Mouse (Mus musculus) cerebellum, adult 18-20 months (tissue): ENCODE measurements around the gene Zdhhc21.

Experiments
- DNase-seq, 2 experiments: peaks; one replicate each; pipeline ENCODE4 v3.0.0; 2021

The Zdhhc21 gene

DNA sequence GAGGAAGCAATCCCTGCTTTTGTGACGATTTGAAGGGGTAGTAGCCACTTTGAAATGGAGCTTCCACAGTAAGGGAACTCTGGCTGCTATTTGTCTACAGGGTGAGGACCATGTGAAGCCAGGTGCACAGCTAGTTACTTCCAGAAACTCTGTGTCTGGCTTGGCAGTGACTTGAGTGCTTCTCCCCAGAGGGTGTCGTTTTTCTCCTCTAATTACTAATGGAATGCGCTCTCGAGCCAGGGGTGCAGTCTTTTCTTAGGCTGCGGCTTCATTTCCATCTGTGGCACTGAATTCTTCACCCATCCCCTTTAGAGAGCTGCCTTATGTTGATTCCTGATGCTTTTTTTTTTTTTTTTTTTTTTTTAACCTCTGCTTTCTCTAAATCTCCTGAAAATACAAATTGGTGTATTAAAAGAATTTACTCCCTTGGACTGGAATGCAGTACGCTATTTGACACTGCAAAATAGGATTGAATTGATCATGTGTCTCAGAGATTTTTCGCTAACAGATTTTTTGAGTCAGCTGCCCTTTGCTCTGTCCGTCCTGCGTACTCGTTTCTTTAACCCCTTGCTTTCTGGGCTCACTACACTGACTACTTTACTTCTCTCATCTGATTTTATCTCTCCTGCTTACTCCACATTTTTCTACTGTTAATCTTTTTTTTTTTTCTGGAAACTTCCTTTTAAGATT, 97.2 kb downstream of the Zdhhc21 start:
- no peak for DNase-seq

DNA sequence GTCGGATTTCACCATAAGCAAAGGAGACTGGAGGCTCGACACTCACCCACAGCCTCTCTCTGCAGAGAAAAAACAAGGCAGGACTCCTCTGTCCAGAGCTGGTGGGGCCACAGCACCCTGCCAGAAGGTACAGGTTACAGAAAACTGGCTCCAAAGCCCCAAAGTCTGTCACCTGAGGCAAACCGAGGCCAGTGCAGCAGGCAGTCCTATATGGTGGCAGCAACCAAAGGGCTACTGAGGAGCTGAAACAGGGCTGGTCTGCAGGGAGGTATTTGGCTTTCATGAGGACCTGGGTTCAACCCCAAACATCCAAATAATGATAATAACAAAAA, 103.5 kb downstream of the Zdhhc21 start:
- DNase-seq, result no peak

DNA sequence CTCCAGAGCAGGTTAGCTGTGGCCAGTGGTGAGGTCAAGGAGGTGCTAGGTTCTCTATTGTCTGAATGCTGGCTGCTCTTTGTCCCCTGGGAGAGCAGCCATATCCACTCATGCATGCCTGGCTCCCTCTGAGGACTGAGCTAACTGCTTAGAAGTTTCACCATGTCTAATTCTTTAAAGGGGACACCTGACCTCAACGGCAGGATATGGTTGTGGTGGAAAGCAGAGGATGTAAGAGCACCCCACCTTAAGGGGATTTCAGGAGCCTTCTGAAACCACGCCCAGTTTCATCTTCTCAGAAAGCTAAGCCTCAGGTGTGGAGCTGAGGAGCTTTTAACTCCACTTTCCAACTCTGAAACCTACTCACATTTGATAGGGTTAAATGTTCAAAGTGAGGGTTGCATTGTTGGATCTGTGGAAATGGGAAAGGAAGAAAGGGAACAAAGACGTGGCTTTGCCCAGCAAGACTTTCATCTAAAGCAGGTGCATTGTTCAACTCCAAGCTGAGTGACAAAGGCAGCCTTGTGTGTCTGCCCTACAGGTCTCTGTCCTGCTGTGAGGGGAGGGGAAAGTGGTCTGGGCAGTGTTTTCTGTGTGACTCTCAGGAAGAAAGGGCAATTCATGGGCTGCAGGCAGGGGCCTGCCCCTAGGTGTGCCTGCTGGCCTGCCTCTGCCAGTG, 104.0 kb downstream of the Zdhhc21 start:
- DNase-seq, result no peak
